Mouse (Mus musculus): ENCODE data around the gene Camsap2.

DNA sequence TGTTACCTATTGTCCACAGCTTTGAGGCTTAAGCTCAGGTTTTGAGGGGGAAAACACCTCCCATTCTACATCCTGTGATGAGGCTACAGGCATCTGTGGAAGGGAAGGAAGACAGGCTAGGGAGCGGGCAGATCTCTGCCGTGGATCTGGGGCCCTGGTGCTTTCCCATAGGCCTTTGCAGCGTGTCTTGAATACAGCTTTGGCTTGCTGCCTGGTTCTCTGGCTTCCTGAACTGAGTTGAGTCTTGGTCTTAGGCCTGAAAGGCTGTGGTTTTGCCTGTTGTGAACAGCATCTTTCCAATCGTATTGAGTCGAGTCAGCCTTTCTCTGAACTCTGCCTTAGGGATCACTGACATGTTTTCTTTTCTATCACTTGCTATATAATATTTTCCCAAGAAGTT, 35.7 kb upstream of the Camsap2 start:
- no peak for TF ChIP-seq CTCF (IDR thresholded peaks at IDR 0.05 in 2 of 3, conservative IDR thresholded peaks at IDR 0.05 in 1 of 3; ENCODE audit: control insufficient read depth in 1 of 3, insufficient read depth in 1 of 3, low read depth in 2 of 3, low read length in 3 of 3, poor library complexity in 1 of 3, severe bottlenecking in 1 of 3)
- no peak for TF ChIP-seq ZKSCAN1 (IDR thresholded peaks at IDR 0.05; ENCODE audit: low read depth, low read length)
- no peak for TF ChIP-seq POLR2AphosphoS2 (IDR thresholded peaks at IDR 0.05; ENCODE audit: low read length)
- no peak for TF ChIP-seq EP300 (IDR thresholded peaks at IDR 0.05; ENCODE audit: low read depth in 1 of 2, low read length in 2 of 2)
- no peak for TF ChIP-seq SMC3 (IDR thresholded peaks at IDR 0.05; ENCODE audit: low read depth, low read length)
- TF ChIP-seq E2F4 (IDR thresholded peaks at IDR 0.05; ENCODE audit: borderline replicate concordance, low read depth, low read length), result no peak
- no peak for TF ChIP-seq USF1 (IDR thresholded peaks at IDR 0.05; ENCODE audit: low read depth, low read length)
- TF ChIP-seq POLR2A (IDR thresholded peaks at IDR 0.05; ENCODE audit: control insufficient read depth in 1 of 2, insufficient read depth in 1 of 2, low read depth in 1 of 2, low read length in 2 of 2, poor library complexity in 1 of 2), result no peak
- no peak for TF ChIP-seq ZNF384 (IDR thresholded peaks at IDR 0.05; ENCODE audit: low read depth, low read length)
- no peak for TF ChIP-seq ETS1 (IDR thresholded peaks at IDR 0.05; ENCODE audit: low read depth, low read length)
- TF ChIP-seq TBP (IDR thresholded peaks at IDR 0.05; ENCODE audit: low read depth, low read length), result no peak
- no peak for TF ChIP-seq HCFC1 (IDR thresholded peaks at IDR 0.05; ENCODE audit: low read depth, low read length)
- TF ChIP-seq GATA1 (IDR thresholded peaks at IDR 0.05; ENCODE audit: low read depth, low read length), result no peak
- no peak for TF ChIP-seq POLR2AphosphoS5 (IDR thresholded peaks at IDR 0.05; ENCODE audit: borderline replicate concordance, low read depth, low read length)

All from MEL (cell line).